29 mouse cellular contexts compared by ENCODE assay signal in the genomic region with DNA sequence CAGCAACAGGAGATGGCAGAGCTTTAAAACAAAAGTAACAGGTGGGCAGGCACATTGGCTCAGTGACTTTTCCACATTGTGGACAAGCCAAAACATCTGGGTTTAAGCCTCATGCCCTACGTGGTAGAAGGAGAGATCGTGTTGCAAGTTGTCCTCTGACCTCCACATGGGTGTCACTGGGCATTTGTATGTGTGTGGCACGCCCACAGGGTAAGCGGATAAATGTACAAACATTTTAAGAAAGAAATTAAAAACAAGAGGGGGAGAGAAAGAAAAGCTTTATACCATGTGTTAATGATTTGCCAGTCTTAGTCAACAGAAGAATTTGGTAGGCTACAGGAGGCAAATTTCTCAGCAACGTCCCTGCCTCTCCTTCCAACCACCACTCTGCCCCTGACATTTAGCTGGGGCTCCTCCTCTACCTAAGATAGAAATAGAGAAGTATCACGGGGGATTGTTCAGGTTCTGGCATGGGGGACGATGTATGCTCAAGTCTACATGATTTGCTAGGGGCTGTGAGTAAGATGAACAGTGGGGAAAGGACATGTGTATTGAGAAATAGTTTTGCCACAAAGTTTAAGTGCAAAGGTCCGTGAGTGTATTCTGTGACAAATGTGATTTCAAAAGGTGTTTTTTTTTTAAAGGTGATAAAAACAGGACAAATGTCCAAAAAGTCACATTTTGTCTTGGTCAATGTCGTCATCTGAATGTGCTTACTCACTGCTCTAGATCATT. TPM values are rescaled to one million over a fixed set of nuclear protein-coding genes. Genes with fewer than 3 reads are reported as not detected.
DNase-seq lines count a peak whose midpoint lies in the region.
"Had no signal": no experiment of that assay in that cellular context is flagged by ENCODE, and none has a peak within 500 bp of the region (broad histone marks: within the 10 kb centered on the region; RNA-seq: fewer than 3 reads in every experiment).

No protein-coding gene starts in this region.

- DNase-seq in adrenal gland, adult 2 months, result peak; percentile 4
- no peak for DNase-seq in adrenal gland, postnatal 25 days
- peak; percentile 34 to 54 for DNase-seq in kidney, adult 8-10 months
- no peak for DNase-seq in kidney, postnatal 4 days
- peak; percentile 12 for DNase-seq in A20 (ENCODE audit: low read depth, low spot score)
- peak; percentile 23 to 53 for DNase-seq in kidney, postnatal 36 days
- no peak for DNase-seq in right cerebral cortex, postnatal 14 days
- no peak for DNase-seq in thymus, postnatal 36 days
- DNase-seq: cerebellum, adult 11 months; cerebellum, postnatal 10 days; forebrain, postnatal 0 days; heart, postnatal 4 days; left cerebral cortex, postnatal 4 days; lung, postnatal 36 days; thymus, adult 18-20 months; thymus, postnatal 4 days had no signal

RNA-seq across cellular contexts. Expression of gene Gm33543, which starts 6.0 kb away (rescaled TPM):
- not detected for total RNA-seq in adrenal gland, adult 2 months (2021)
- polyA plus RNA-seq in adrenal gland, adult 2 months (2012; rRNA removed), result not detected in 2 replicates
- not detected in 2 replicates for total RNA-seq in adrenal gland, postnatal 25 days (2021)
- total RNA-seq: forebrain, postnatal 0 days; gastrocnemius, postnatal 4 days; layer of hippocampus, postnatal 14 days; left cerebral cortex, postnatal 4 days had no signal
- polyA plus RNA-seq: embryonic facial prominence, embryonic 12.5 days; forebrain, embryonic 11.5 days; forebrain, postnatal 0 days; heart, embryonic 10.5 days; heart, embryonic 16.5 days; hindbrain, embryonic 15.5 days; intestine, embryonic 14.5 days; limb, embryonic 15.5 days; lung, embryonic 15.5 days; midbrain, embryonic 15.5 days; neural tube, embryonic 14.5 days; stomach, embryonic 16.5 days had no signal

Comparison
In these comparisons a context has a peak if more than half of its experiments do, and no peak if none do; other contexts are left out.
1. DNase-seq: peak in adrenal gland, adult 2 months (single experiment), kidney, adult 8-10 months (2 of 2), A20 (single experiment) and kidney, postnatal 36 days (2 of 2); none in adrenal gland, postnatal 25 days (single experiment), kidney, postnatal 4 days (0 of 2), right cerebral cortex, postnatal 14 days (single experiment) and thymus, postnatal 36 days (0 of 2).